Mouse (Mus musculus) midbrain, embryonic 16.5 days (tissue): Measurements from ENCODE around the gene Gm42688. TPM values are rescaled to one million over a fixed set of nuclear protein-coding genes. Genes with fewer than 3 reads are reported as not detected.

Experiments used
- ATAC-seq: fragments of 200-750 bp; cut with Nextera tagmentation; 2 replicates; pipeline ENCODE4 v1.8.0; 2017; ENCODE audit warnings: moderate TSS enrichment
- H3K27ac ChIP-seq: fragments of 300-500 bp; sonication (generic); 2 replicates; pipeline ENCODE4 v1.5.1; 2014; ENCODE audit warnings: mild to moderate bottlenecking, low read length, mixed read lengths
- H3K27me3 ChIP-seq: fragments of 300-500 bp; sonication (generic); 2 replicates; pipeline ENCODE4 v1.6.1; 2014; ENCODE audit warnings: low read depth, low read length, mixed read lengths; ENCODE audit not compliant: control insufficient read depth, insufficient read depth
- H3K36me3 ChIP-seq: fragments of 300-500 bp; sonication (generic); 2 replicates; pipeline ENCODE4 v1.6.1; 2014; ENCODE audit warnings: mild to moderate bottlenecking, low read length, moderate library complexity, mixed read lengths; ENCODE audit not compliant: control insufficient read depth, insufficient read depth
- H3K4me1 ChIP-seq: fragments of 300-500 bp; sonication (generic); 2 replicates; pipeline ENCODE4 v1.6.1; 2014; ENCODE audit warnings: mild to moderate bottlenecking, low read length, mixed read lengths; ENCODE audit not compliant: control insufficient read depth, insufficient read depth
- H3K4me2 ChIP-seq: fragments of 300-500 bp; sonication (generic); 2 replicates; pipeline ENCODE4 v1.6.1; 2014; ENCODE audit warnings: mild to moderate bottlenecking, low read length, mixed read lengths
- H3K4me3 ChIP-seq: fragments of 300-500 bp; sonication (generic); 2 replicates; pipeline ENCODE4 v1.5.1; 2014; ENCODE audit warnings: low read depth, mild to moderate bottlenecking, low read length, moderate library complexity, mixed read lengths
- H3K9ac ChIP-seq: fragments of 300-500 bp; sonication (generic); 2 replicates; pipeline ENCODE4 v1.6.1; 2014; ENCODE audit warnings: low read depth, low read length, mixed read lengths
- H3K9me3 ChIP-seq: fragments of 300-500 bp; sonication (generic); replicated peaks from 2 replicates; pipeline ENCODE4 v1.6.1; 2014; ENCODE audit warnings: mild to moderate bottlenecking, low read length, mixed read lengths; ENCODE audit not compliant: control insufficient read depth, poor library complexity, severe bottlenecking
- WGBS: fragments of 180-500 bp; shearing (Covaris S2); extraction: QIAGEN DNeasy Blood & Tissue Kit; methylation state at CpG from one replicate; pipeline ENCODE4 v1.1.7; 2014; 5-methylcytosine and 5-hydroxymethylcytosine counted together
- polyA plus RNA-seq: library from polyadenylated mRNA; unstranded; fragments of >200 nt; fragmentation: Nextera tagmentation; extraction: Ambion mirVana; gene quantifications from 2 replicates; pipeline ENCODE4 v1.2.1, GENCODE M21; 2015

The Gm42688 gene
- polyA plus RNA-seq, 1 experiment from 2014 or later: 5.9 TPM

- no peaks in the 10 kb centered on the region for H3K27me3 ChIP-seq
- no peaks in the 10 kb centered on the region for H3K9me3 ChIP-seq
- ATAC-seq: no peak
- no peak overlapping the region for H3K27ac ChIP-seq
- WGBS: 53% methylated on average over 7 of the region's 7 CpGs
- H3K4me2 ChIP-seq: peak overlapping the region; percentile 84
- H3K4me1 ChIP-seq: peaks cover 47% of the 10 kb centered on the region
- H3K9ac ChIP-seq: peak overlapping the region; percentile 7; the same call in 1 of the 2 replicates
- peak overlapping the region; percentile 70; the same call in 1 of the 2 replicates for H3K4me3 ChIP-seq
- H3K36me3 ChIP-seq: peaks cover 15% of the 10 kb centered on the region
Observed at GRCm38 (mm10) chr6:83119734-83120051, 18.3 kb downstream of the Gm42688 start.

GRCm38 (mm10) chr6:83120930-83121862 lies 19.8 kb downstream of the Gm42688 start, which contains the start of gene Wbp1:
Gene Wbp1, minus strand, starts transcription at chr6:83121559.
- Histone ChIP-seq H3K27ac (peak within 1 kb of the TSS; percentile 94), H3K4me3 (peak within 1 kb of the TSS; percentile 70), H3K4me2 (peak within 1 kb of the TSS; percentile 98), H3K9me3 (no peaks in the 10 kb centered on the region), H3K4me1 (peaks cover 42% of the 10 kb centered on the region), H3K9ac (peak within 1 kb of the TSS; percentile 80), H3K36me3 (peaks cover 15% of the 10 kb centered on the region), H3K27me3 (no peaks in the 10 kb centered on the region)
- under 1% methylated on average over 38 of the region's 38 CpGs for WGBS
- ATAC-seq: peak; percentile 95

- H3K27me3 ChIP-seq: no peaks in the 10 kb centered on the region
- H3K4me2 ChIP-seq: peak overlapping the region; percentile 98
- no peak; the same call in 1 of the 2 replicates for ATAC-seq
- H3K9ac ChIP-seq: peak overlapping the region; percentile 80
- H3K36me3 ChIP-seq: peaks cover 14% of the 10 kb centered on the region
- WGBS: 1% methylated on average over 40 of the region's 52 CpGs
- peaks cover 34% of the 10 kb centered on the region for H3K4me1 ChIP-seq
- H3K4me3 ChIP-seq: peak overlapping the region; percentile 70
- H3K9me3 ChIP-seq: no peaks in the 10 kb centered on the region
- H3K27ac ChIP-seq: peak overlapping the region; percentile 94
Observed at GRCm38 (mm10) chr6:83121863-83122710, 20.7 kb downstream of the Gm42688 start.

DNA sequence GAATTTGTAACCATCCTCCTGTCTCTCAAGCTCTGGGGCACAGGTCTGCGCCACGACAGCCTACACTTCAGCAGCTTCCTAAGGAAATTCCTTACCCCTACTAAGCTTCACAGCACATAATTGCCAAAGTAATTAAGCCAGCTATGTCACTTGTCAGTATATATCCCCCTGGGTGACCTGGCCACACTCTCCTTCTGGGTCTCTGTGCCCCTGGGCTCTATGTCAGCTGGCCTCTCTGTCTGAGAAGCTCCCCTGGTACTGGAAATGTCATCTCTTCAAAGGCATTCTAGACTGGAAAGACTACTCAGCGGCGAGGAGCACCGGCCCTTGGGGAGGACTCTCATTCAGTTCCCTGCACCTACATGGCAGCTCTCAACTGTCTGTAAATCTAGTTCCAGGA lies 21.5 kb downstream of the Gm42688 start:
- no peaks in the 10 kb centered on the region for H3K9me3 ChIP-seq
- peaks cover 34% of the 10 kb centered on the region for H3K4me1 ChIP-seq
- no peak overlapping the region for H3K4me3 ChIP-seq
- peaks cover 9% of the 10 kb centered on the region; the same call in 1 of the 2 replicates for H3K36me3 ChIP-seq
- H3K27me3 ChIP-seq: no peaks in the 10 kb centered on the region
- H3K9ac ChIP-seq: no peak overlapping the region
- 81% methylated on average over 5 of the region's 5 CpGs for WGBS
- H3K4me2 ChIP-seq: 0 out of 2 replicates have a peak overlapping the region, but pooled peaks have one; percentile 98
- peak overlapping the region; percentile 23; the same call in 1 of the 2 replicates for H3K27ac ChIP-seq
- no peak for ATAC-seq

DNA sequence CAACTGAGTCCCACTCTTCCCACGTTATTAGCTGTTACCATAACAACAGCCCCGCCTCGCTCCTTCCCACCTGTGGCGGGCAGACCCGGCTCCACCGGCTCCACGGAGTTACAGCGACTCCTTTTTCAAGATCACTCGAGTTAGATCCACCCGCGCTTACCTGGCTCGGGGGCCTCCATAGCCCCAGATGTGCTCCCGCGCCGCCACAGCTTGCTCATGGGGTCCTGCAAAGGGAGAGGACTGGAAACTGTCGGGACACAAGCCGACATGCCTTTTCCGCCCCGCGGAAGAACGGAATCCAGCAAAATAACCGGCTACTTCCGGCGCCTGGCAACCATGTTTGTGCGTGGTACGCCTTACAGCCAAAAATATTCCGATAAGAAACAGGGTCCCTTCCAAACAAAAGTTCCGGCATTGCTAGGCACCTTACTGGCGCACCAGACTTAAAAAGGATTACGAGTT lies 23.5 kb downstream of the Gm42688 start:
- WGBS: under 1% methylated on average over 30 of the region's 30 CpGs
- Histone ChIP-seq H3K27ac (peak overlapping the region; percentile 38; the same call in 1 of the 2 replicates), H3K4me2 (peak overlapping the region; percentile 88), H3K9ac (peak overlapping the region; percentile 69), H3K27me3 (no peaks in the 10 kb centered on the region), H3K36me3 (no peaks in the 10 kb centered on the region), H3K4me3 (peak overlapping the region; percentile 74), H3K4me1 (peaks cover 28% of the 10 kb centered on the region), H3K9me3 (no peaks in the 10 kb centered on the region)
- ATAC-seq: peak; percentile 4; the same call in 1 of the 2 replicates

GRCm38 (mm10) chr6:83125331-83125730 lies 23.9 kb downstream of the Gm42688 start, which contains the start of gene Ino80b:
Gene Ino80b, minus strand, starts transcription at chr6:83125431.
- ATAC-seq: no peak
- H3K9me3 ChIP-seq: no peaks in the 10 kb centered on the region
- H3K9ac ChIP-seq: peak within 1 kb of the TSS; percentile 69
- peaks cover 23% of the 10 kb centered on the region for H3K4me1 ChIP-seq
- H3K27me3 ChIP-seq: no peaks in the 10 kb centered on the region
- H3K27ac ChIP-seq: peak within 1 kb of the TSS; percentile 38; the same call in 1 of the 2 replicates
- H3K36me3 ChIP-seq: no peaks in the 10 kb centered on the region
- WGBS: 28% methylated on average over 5 of the region's 5 CpGs
- H3K4me2 ChIP-seq: peak within 1 kb of the TSS; percentile 88
- H3K4me3 ChIP-seq: peak within 1 kb of the TSS; percentile 74

DNA sequence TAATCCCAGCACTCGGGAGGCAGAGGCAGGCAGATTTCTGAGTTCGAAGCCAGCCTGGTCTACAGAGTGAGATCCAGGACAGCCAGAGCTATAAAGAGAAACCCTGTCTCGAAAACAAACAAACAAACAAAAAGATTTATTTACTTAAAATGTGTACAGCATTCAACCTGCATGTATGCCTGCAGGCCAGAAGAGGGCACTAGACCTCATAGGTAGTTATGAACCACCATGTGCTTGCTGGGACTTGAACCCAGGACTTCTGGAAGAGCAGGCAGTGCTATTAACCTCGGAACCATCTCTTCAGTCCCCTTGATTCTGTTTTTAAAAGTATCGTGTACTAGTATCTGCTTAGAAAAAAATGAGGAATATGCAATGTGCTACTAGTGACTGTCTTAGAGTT lies 26.0 kb downstream of the Gm42688 start:
- H3K27ac ChIP-seq: no peak overlapping the region
- no peaks in the 10 kb centered on the region for H3K27me3 ChIP-seq
- H3K4me3 ChIP-seq: no peak overlapping the region
- H3K4me1 ChIP-seq: peaks cover 15% of the 10 kb centered on the region
- H3K36me3 ChIP-seq: no peaks in the 10 kb centered on the region
- no peak overlapping the region for H3K9ac ChIP-seq
- no peaks in the 10 kb centered on the region for H3K9me3 ChIP-seq
- H3K4me2 ChIP-seq: no peak overlapping the region
- WGBS: 97% methylated on average over 5 of the region's 5 CpGs
- ATAC-seq: no peak

DNA sequence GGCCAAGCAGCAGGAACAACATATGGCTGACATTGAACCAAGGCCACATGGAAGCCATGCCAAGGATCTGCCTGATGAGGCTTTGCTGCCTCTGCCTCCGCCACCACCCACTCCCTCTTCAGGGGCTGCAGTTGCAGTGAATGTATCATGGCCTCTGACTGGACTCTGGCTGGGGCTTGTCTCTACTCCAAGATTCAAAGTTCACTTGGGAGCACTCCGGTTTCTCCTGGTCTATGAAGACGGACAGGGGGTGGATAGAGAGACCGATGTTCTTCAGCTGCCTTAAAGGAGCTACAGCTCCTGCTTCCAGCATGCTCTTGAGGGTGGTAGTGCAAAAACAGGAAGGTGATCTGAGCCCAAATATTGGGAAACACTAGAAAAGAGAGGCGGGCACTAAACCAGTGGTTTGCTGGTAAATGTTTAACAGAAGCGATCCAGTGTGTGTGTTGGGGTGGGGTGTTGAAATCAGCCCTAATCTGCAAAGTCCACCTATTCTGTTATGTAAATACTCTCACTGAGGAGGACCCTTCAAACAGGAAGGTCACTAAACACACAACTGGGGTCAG lies 30.1 kb downstream of the Gm42688 start:
- H3K4me3 ChIP-seq: no peak overlapping the region
- no peaks in the 10 kb centered on the region for H3K9me3 ChIP-seq
- H3K4me2 ChIP-seq: no peak overlapping the region
- peaks cover 8% of the 10 kb centered on the region for H3K27me3 ChIP-seq
- peaks cover under 1% of the 10 kb centered on the region for H3K4me1 ChIP-seq
- no peaks in the 10 kb centered on the region for H3K36me3 ChIP-seq
- H3K9ac ChIP-seq: no peak overlapping the region
- no peak overlapping the region for H3K27ac ChIP-seq
- no peak for ATAC-seq
- WGBS: 90% methylated on average over 6 of the region's 6 CpGs
